Mouse (Mus musculus) naive thymus-derived CD4-positive, alpha-beta T cell, adult 5 months (primary cell): Measurements from ENCODE around the gene Gm3409. TPM values are rescaled to one million over a fixed set of nuclear protein-coding genes. Genes with fewer than 3 reads are reported as not detected.

Experiments used
- polyA plus RNA-seq: library from polyadenylated mRNA; unstranded; fragments of 100-300 nt; shearing (Covaris generic); gene quantifications from one replicate; pipeline ENCODE4 v1.2.1, GENCODE M21; 2017

Gm3409 gene
- not detected for polyA plus RNA-seq

DNA sequence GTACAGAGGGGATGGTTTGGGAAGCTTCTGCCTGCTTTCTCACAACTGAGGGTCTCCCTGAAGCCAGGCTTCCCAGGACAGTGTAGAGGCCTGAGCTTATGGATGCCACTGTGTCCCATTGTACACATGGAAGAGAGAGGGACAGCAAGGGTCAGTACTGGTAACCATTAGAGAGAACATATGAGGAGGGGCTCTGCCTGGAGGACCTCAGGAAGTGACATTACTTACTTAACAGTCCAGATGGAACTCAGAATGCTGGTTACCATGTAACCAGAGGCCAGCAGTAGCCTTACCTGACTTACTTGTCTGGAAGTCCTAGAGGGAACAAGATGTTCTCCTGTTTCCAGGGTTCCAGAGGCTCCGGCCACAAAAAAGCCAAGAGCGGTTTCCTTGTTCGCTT lies at the start of gene Gm3409:
Gm3409 (plus strand) TSS at position 301 of the 400 bp plus-strand sequence.

DNA sequence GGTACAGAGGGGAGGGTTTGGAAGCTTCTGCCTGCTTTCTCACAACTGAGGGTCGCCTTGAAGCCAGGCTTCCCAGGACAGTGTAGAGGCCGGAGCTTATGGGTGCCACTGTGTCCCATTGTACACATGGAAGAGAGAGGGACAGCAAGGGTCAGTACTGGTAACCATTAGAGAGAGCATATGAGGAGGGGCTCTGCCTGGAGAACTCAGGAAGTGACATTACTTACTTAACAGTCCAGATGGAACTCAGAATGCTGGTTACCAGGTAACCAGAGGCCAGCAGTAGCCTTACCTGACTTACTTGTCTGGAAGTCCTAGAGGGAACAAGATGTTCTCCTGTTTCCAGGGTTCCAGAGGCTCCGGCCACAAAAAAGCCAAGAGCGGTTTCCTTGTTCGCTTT lies 46.4 kb upstream of the Gm3409 start, which contains the start of gene Gm6370:
Gm6370 (plus strand) TSS at position 301 of the 400 bp plus-strand sequence.

DNA sequence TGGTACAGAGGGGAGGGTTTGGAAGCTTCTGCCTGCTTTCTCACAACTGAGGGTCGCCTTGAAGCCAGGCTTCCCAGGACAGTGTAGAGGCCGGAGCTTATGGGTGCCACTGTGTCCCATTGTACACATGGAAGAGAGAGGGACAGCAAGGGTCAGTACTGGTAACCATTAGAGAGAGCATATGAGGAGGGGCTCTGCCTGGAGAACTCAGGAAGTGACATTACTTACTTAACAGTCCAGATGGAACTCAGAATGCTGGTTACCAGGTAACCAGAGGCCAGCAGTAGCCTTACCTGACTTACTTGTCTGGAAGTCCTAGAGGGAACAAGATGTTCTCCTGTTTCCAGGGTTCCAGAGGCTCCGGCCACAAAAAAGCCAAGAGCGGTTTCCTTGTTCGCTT lies 35.3 kb upstream of the Gm3409 start, which contains the start of gene 4930449I24Rik:
4930449I24Rik (plus strand) TSS at position 301 of the 400 bp plus-strand sequence.

DNA sequence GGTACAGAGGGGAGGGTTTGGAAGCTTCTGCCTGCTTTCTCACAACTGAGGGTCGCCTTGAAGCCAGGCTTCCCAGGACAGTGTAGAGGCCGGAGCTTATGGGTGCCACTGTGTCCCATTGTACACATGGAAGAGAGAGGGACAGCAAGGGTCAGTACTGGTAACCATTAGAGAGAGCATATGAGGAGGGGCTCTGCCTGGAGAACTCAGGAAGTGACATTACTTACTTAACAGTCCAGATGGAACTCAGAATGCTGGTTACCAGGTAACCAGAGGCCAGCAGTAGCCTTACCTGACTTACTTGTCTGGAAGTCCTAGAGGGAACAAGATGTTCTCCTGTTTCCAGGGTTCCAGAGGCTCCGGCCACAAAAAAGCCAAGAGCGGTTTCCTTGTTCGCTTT lies 23.6 kb upstream of the Gm3409 start, which contains the start of gene Gm3402:
Gm3402 (plus strand) TSS at position 301 of the 400 bp plus-strand sequence.

DNA sequence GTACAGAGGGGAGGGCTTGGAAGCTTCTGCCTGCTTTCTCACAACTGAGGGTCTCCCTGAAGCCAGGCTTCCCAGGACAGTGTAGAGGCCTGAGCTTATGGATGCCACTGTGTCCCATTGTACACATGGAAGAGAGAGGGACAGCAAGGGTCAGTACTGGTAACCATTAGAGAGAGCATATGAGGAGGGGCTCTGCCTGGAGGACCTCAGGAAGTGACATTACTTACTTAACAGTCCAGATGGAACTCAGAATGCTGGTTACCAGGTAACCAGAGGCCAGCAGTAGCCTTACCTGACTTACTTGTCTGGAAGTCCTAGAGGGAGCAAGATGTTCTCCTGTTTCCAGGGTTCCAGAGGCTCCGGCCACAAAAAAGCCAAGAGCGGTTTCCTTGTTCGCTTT lies 11.9 kb upstream of the Gm3409 start, which contains the start of gene Gm3404:
Gm3404 (plus strand) TSS at position 301 of the 400 bp plus-strand sequence.

DNA sequence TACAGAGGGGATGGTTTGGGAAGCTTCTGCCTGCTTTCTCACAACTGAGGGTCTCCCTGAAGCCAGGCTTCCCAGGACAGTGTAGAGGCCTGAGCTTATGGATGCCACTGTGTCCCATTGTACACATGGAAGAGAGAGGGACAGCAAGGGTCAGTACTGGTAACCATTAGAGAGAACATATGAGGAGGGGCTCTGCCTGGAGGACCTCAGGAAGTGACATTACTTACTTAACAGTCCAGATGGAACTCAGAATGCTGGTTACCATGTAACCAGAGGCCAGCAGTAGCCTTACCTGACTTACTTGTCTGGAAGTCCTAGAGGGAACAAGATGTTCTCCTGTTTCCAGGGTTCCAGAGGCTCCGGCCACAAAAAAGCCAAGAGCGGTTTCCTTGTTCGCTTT lies 18.4 kb downstream of the Gm3409 start, which contains the start of gene Gm3415:
Gm3415 (plus strand) TSS at position 301 of the 400 bp plus-strand sequence.

DNA sequence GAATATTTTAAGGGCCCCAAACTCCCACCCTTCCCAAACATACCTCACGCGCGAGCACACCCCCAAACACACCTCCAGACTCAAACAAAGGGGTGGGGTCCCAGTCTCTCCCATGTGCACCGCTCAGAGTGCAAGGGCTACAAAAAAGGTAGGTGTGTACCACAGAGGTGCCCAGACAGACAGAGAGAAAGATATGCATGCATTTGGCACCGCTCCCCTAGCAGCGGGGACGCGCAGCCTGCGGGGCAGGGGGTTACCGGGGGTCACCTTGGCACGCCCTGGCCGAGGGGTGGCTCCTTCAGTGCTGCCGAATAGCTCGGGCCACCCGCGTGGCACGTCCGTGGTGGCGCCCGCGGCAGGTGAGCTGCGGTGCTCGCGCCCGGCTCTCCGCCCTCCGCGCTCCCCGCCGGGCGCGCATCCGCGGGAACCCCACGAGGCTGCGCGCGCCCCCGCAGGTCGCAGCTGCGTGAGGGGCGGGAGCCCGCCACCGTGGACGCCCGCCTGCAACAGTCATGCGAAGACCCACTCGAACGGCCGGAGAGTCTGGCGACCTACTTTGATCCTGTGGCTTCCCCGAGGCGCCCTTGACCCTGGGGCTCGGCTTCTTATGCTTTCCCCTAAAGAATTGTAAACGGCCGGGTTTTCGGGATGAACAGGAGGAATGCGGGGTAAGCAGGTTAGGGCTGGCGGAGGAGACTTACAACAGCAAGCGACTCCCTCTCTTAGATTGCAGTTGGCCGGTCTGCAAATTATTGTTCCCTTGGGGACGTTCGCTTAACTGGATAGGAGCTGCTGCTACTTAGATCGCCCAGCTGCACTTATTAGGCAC lies 47.2 kb downstream of the Gm3409 start, which contains the start of gene Gpr12:
Gpr12 (minus strand) TSS at position 762 of the 829 bp plus-strand sequence.

Other genes starting within 250 kb of the Gm3409 start
- gene Wasf3, start 152.7 kb upstream of the Gm3409 start, polyA plus RNA-seq, result not detected
- not detected for gene Gm6408, start 55.7 kb upstream of the Gm3409 start, polyA plus RNA-seq
- gene Gm6370, start 46.3 kb upstream of the Gm3409 start, polyA plus RNA-seq, result not detected
- not detected for gene 4930449I24Rik, start 35.2 kb upstream of the Gm3409 start, polyA plus RNA-seq
- gene Gm3402, start 23.5 kb upstream of the Gm3409 start, polyA plus RNA-seq, result not detected
- gene Gm3404, start 11.8 kb upstream of the Gm3409 start, polyA plus RNA-seq, result not detected
- gene Gm3415, start 18.5 kb downstream of the Gm3409 start, polyA plus RNA-seq, result not detected
- gene Gpr12, start 47.6 kb downstream of the Gm3409 start, polyA plus RNA-seq, result not detected